Mouse (Mus musculus): Measurements from ENCODE around the gene Gm884. TPM values are rescaled to one million over a fixed set of nuclear protein-coding genes. Genes with fewer than 3 reads are reported as not detected.

The Gm884 gene
- polyA plus RNA-seq, 1 experiment from 2014 or later: not detected

DNA sequence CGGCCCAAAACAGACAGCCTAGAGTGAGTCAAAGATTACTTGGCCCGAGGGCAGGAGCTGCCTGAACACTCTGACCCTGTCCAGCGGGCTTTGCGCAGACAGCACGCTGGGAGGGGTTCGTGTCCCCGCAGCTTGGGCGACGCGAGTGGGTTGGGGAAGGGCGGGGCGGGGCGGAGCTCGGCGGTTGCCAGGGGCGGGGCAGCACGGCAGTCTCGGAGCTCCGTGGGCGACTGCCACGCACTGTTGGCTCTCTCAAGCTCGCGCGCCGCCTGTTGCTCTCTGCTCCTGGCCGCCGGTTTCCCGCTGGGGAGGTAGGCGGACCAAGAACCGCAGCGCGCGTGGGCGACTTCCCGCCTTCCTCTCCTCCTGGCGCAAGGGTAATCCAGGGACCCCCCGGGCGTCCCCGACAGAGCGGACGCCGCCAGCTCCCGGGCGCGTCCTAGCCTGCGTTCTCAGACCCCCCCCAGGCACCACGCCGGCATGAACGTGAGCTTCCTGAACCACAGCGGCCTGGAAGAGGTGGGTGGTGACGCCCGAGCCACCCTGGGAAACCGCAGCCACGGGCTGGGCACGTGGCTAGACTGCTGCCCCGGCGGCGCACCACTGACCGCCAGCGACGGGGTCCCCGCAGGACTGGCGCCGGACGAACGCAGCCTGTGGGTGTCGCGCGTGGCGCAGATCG is 28.5 kb upstream of the Gm884 start, which contains the start of gene Rprml:
Gene Rprml (plus strand): TSS at position 270 of the 682 bp plus-strand sequence.
- 0 out of 2 replicates have a peak, but pooled peaks have one; percentile 10 for ATAC-seq
- under 1% methylated on average over 71 of the region's 71 CpGs for WGBS

DNA sequence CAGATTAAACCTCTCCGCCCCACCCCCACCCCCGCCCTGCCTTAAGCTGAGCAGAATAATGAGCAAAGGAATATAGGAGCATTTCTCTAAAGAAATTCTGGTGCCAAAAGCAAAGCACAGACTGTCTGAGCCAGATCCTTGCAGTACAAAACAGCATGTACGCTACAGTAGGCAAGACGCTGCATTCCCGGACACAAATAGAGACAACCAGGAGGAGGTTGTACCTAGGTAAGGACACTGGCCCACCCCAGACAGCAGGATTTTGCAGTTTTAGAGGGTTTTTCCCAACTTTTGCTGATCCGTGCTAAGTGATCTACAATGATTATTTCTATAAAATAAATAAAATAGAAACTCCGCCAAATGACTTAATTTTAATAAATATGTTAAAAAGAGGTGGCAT is 27.7 kb upstream of the Gm884 start:
- peaks cover 17% of the 10 kb centered on the region for H3K4me1 ChIP-seq (replicated peaks)
- ATAC-seq: no peak
- no peak overlapping the region for H3K4me3 ChIP-seq (replicated peaks)
- no peak overlapping the region for H3K9ac ChIP-seq
- H3K36me3 ChIP-seq: no peaks in the 10 kb centered on the region
- H3K27ac ChIP-seq: no peak overlapping the region
- 29% methylated on average over 7 of the region's 7 CpGs for WGBS
- no peak overlapping the region for H3K4me2 ChIP-seq (replicated peaks)
- H3K27me3 ChIP-seq (replicated peaks): peaks cover 63% of the 10 kb centered on the region
- no peaks in the 10 kb centered on the region for H3K9me3 ChIP-seq

More for the DNA sequence above, 28.5 kb upstream of the Gm884 start, which contains the start of gene Rprml:
- peaks cover 20% of the 10 kb centered on the region for H3K4me1 ChIP-seq (replicated peaks)
- H3K27ac ChIP-seq: no peak within 1 kb of the TSS
- H3K4me2 ChIP-seq (replicated peaks): peak within 1 kb of the TSS; percentile 73
- H3K9ac ChIP-seq: no peak within 1 kb of the TSS
- no peaks in the 10 kb centered on the region for H3K36me3 ChIP-seq
- H3K4me3 ChIP-seq (replicated peaks): peak within 1 kb of the TSS; percentile 35
- no peaks in the 10 kb centered on the region for H3K9me3 ChIP-seq
- peaks cover 63% of the 10 kb centered on the region for H3K27me3 ChIP-seq (replicated peaks)

DNA sequence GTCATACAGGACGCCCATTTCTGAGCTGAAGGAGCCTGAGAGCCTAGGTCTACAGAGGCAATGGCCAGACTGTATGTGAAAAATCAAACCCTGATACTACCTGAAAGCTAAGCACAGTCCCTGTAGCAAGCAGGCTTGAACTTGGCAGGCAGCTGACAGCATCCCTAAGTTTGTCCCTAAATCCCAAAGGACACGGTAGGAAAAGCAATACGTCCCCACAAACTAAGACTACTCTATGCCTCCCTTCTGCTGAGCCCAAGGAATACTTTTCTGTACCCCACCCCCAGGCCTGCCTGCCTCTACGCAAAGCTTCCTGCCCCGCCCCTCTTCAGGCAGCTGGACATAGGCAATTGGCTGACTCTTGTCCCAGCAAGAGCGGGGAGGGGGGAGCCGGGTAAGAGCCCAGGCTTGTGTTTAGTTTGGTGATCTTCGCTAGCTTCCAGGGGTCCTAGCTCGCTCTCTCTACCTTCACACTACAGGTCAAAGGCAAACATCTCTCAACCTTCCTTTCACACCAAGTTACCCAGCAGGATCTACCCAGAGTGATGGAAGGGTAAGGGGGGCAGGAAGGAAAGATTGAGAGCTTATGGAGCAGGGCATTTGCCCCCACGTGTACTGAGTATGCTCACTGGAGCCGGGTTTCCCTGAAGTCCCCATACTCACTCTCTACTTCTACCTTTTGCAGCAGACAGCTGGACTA is 27.1 kb upstream of the Gm884 start:
- Histone ChIP-seq H3K36me3 (no peaks in the 10 kb centered on the region), H3K9me3 (no peaks in the 10 kb centered on the region), H3K27me3 (replicated peaks) (peaks cover 61% of the 10 kb centered on the region), H3K4me1 (replicated peaks) (peaks cover 14% of the 10 kb centered on the region), H3K27ac (no peak overlapping the region), H3K4me3 (replicated peaks) (no peak overlapping the region), H3K4me2 (replicated peaks) (no peak overlapping the region), H3K9ac (no peak overlapping the region)
- WGBS: 8% methylated on average over 11 of the region's 11 CpGs
- no peak for ATAC-seq

DNA sequence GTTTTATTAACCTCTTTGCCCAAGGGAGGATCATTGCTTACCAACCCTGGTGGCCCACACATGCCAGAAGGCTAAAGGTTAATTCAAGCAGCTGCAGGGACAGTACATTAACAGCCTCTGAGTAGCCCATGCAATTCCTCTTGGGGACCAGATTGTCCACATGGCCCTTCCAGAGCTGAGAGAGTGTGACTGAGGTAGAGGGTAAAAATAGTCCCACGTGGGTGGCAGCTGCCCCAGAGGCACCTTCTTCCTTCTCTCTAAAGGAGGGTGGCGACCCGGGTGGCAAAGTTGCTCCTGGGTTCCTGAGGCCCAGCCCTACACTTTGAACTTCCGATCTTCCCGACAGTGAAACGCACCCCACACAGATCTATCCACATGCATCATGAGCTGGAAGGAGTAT is 25.4 kb upstream of the Gm884 start:
- Histone ChIP-seq H3K4me3 (replicated peaks) (no peak overlapping the region), H3K36me3 (no peaks in the 10 kb centered on the region), H3K9me3 (no peaks in the 10 kb centered on the region), H3K9ac (no peak overlapping the region), H3K27me3 (replicated peaks) (peaks cover 45% of the 10 kb centered on the region), H3K4me1 (replicated peaks) (peaks cover 14% of the 10 kb centered on the region), H3K27ac (no peak overlapping the region), H3K4me2 (replicated peaks) (no peak overlapping the region)
- ATAC-seq: no peak
- 71% methylated on average over 6 of the region's 6 CpGs for WGBS

DNA sequence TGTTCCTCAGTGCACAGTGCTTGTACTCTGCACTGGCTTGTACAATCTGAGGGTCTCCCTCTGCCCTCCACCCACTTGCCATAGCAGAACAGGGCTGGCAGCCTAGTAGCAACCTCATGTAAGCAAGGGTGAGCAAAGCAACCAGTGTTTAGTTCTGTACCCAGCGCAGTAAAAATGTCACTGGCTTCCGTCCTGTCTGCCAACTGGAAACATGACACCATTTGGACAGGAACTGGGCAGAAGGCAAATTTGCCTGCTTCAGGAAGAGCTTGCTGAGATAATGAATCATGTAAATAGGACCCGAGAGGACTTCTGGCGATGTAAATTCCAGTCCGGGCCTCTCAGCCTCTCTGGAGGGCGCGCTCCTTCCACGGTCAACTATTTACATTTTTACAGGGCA is 24.8 kb upstream of the Gm884 start:
- 43% methylated on average over 8 of the region's 8 CpGs for WGBS
- H3K4me1 ChIP-seq (replicated peaks): peaks cover 14% of the 10 kb centered on the region
- H3K4me3 ChIP-seq (replicated peaks): no peak overlapping the region
- H3K9ac ChIP-seq: no peak overlapping the region
- H3K4me2 ChIP-seq (replicated peaks): no peak overlapping the region
- H3K36me3 ChIP-seq: no peaks in the 10 kb centered on the region
- no peaks in the 10 kb centered on the region for H3K9me3 ChIP-seq
- no peak overlapping the region for H3K27ac ChIP-seq
- no peak for ATAC-seq
- H3K27me3 ChIP-seq (replicated peaks): peaks cover 40% of the 10 kb centered on the region

DNA sequence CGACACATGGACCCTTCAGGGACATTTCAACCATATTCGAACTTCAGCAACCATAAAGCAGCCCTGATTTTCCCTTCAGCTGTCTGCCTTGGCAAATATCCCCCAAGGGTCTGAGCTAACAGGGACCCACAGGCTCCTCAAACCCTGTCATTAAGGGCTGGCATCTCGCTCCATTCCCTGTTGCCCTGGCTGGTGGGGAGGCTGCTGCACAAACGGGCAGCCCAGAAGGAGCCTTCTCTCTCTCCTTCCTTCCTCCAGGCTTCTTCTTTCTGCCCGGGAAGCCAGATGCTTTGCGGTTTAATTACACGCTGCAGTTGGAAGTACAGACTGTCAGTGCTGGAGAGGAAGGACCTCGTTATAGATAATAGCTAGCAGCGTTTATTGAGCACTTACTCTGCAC is 22.3 kb upstream of the Gm884 start:
- 71% methylated on average over 9 of the region's 9 CpGs for WGBS
- peaks cover 27% of the 10 kb centered on the region for H3K27me3 ChIP-seq (replicated peaks)

DNA sequence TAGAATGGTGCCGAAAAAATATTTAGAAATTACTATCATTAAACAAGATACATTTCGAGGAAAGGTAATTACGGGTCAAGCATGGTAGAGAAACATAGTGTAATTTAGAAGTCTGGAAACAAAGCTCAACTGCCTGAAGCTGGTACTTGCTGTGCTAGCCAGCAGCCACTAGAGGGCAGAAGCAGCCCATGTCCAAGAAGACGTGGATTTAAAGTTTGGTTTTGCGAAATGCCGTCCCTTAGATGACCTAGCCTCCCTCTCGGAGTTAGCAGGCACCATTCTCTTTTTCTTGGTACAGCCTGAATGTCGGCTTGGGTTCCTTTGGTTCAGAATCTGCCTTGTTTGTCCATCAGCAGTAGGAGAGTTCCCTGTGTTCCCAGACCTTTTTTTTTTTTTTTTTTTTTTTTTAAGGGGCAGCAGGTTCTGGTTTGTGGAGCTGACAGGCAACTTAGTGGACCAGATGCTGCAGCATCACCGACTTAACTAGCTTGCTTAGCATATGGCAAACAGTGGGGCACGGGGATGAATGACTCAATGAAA is 18.5 kb upstream of the Gm884 start:
- no peak for ATAC-seq
- Histone ChIP-seq H3K9ac (no peak overlapping the region), H3K27me3 (replicated peaks) (peaks cover 12% of the 10 kb centered on the region), H3K4me3 (replicated peaks) (no peak overlapping the region), H3K4me1 (replicated peaks) (no peaks in the 10 kb centered on the region), H3K9me3 (no peaks in the 10 kb centered on the region), H3K36me3 (no peaks in the 10 kb centered on the region), H3K4me2 (replicated peaks) (no peak overlapping the region), H3K27ac (no peak overlapping the region)
- 4% methylated on average over 10 of the region's 10 CpGs for WGBS

More for the DNA sequence above, 22.3 kb upstream of the Gm884 start:
- H3K9ac ChIP-seq: no peak overlapping the region
- 0 out of 2 replicates have a peak, but pooled peaks cover 2% of the 10 kb centered on the region for H3K4me1 ChIP-seq (replicated peaks)
- H3K27ac ChIP-seq: no peak overlapping the region
- H3K4me3 ChIP-seq (replicated peaks): no peak overlapping the region
- H3K4me2 ChIP-seq (replicated peaks): no peak overlapping the region
- H3K36me3 ChIP-seq: no peaks in the 10 kb centered on the region
- no peaks in the 10 kb centered on the region for H3K9me3 ChIP-seq
- no peak for ATAC-seq

DNA sequence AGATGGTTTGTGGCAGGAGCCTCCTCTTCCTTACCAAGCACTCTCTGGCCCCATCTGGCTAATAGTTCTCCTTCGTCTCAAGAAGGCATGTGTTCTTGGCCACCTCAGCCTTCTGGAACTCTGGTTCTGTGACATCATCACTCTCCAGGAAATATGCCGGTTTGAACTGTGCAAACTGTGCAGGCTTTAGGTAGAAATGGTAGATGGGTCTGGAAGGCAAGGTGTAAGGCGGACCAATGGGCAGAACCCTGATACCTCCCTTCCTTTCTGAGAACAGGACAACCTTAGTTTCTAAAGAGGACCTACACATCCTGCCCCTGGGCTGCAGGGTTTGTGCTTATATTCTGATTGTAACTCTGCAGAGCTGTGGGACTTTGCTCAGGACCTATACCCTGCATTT is 17.9 kb upstream of the Gm884 start, which contains the start of gene Lyzl6:
Gene Lyzl6 (minus strand): TSS at position 101 of the 400 bp plus-strand sequence.
- Histone ChIP-seq H3K4me3 (replicated peaks) (no peak within 1 kb of the TSS), H3K27me3 (replicated peaks) (peaks cover 12% of the 10 kb centered on the region), H3K4me1 (replicated peaks) (no peaks in the 10 kb centered on the region), H3K9me3 (no peaks in the 10 kb centered on the region), H3K9ac (no peak within 1 kb of the TSS), H3K27ac (no peak within 1 kb of the TSS), H3K4me2 (replicated peaks) (no peak within 1 kb of the TSS), H3K36me3 (no peaks in the 10 kb centered on the region)
- no peak for ATAC-seq
- 67% methylated on average over 3 of the region's 3 CpGs for WGBS

DNA sequence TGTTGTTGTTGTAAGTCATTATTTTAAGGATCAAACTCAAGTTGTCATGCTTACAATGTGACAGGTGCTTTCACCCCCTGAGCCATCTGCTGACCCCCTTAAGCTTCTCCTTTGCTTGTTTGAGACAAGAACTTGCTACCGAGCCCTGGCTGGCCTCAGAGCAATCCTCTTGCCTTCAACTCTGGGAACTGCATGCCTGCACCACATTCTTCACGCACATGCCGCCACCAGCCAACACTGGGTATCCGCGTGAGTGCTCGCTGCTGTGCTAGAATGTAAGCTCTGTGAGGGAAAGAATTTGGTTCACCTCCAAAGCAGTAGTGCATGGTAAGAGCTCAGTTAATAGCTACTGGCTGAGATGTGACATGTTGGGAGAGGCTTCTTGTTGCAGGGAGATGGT is 15.3 kb upstream of the Gm884 start:
- no peaks in the 10 kb centered on the region for H3K4me1 ChIP-seq (replicated peaks)
- ATAC-seq: no peak
- peaks cover 12% of the 10 kb centered on the region for H3K27me3 ChIP-seq (replicated peaks)
- no peaks in the 10 kb centered on the region for H3K36me3 ChIP-seq
- no peak overlapping the region for H3K9ac ChIP-seq
- H3K27ac ChIP-seq: no peak overlapping the region
- no peak overlapping the region for H3K4me2 ChIP-seq (replicated peaks)
- no peak overlapping the region for H3K4me3 ChIP-seq (replicated peaks)
- WGBS: 68% methylated on average over 6 of the region's 6 CpGs
- no peaks in the 10 kb centered on the region for H3K9me3 ChIP-seq

DNA sequence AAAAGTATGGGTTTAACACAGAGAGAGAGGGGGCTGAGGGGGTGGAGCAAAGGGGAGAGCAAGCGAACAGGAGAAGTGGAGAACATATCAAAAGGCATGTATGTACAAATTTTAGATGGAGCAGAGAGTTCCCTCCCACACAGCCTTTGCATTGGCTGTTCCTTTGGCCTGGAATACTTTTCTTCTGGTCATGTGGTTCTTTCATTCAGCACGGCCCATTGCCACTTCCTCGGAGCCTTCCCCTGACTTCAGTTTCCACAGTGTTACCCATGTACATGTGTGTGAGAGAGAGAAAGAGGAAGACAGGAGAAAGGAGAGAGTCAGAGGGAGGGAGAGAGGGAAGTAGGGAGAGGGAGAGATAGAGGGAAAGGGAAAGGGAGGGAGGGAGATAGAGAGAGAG is 14.5 kb upstream of the Gm884 start:
- Histone ChIP-seq H3K4me3 (replicated peaks) (no peak overlapping the region), H3K4me1 (replicated peaks) (no peaks in the 10 kb centered on the region), H3K36me3 (no peaks in the 10 kb centered on the region), H3K9me3 (no peaks in the 10 kb centered on the region), H3K9ac (no peak overlapping the region), H3K4me2 (replicated peaks) (no peak overlapping the region), H3K27ac (no peak overlapping the region), H3K27me3 (replicated peaks) (peaks cover 12% of the 10 kb centered on the region)
- ATAC-seq: no peak
- WGBS: 72% methylated on average over 3 of the region's 3 CpGs

DNA sequence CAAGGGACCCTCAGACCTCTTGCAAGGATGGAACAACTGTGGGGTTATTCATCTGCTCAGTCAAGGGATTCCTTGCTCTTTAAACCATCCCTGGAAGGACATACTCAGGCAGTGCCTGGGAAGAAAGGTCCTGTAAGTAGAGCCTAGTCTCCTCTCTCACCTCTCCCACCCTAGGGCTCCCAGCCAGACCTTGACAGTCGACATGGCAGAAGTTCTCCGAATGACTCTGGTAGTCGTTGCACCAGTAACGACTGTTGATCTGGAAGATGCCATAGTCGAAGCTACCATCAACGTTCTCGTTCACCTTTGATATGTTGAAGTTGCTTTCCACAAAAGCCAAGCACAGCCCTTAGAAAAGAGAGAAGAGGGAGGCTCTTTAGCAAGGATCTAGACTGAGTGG is 13.9 kb upstream of the Gm884 start:
- Histone ChIP-seq H3K27me3 (replicated peaks) (peaks cover 11% of the 10 kb centered on the region), H3K4me1 (replicated peaks) (no peaks in the 10 kb centered on the region), H3K9me3 (no peaks in the 10 kb centered on the region), H3K27ac (no peak overlapping the region), H3K4me3 (replicated peaks) (no peak overlapping the region), H3K36me3 (no peaks in the 10 kb centered on the region), H3K4me2 (replicated peaks) (no peak overlapping the region), H3K9ac (no peak overlapping the region)
- 86% methylated on average over 7 of the region's 7 CpGs for WGBS
- no peak for ATAC-seq

DNA sequence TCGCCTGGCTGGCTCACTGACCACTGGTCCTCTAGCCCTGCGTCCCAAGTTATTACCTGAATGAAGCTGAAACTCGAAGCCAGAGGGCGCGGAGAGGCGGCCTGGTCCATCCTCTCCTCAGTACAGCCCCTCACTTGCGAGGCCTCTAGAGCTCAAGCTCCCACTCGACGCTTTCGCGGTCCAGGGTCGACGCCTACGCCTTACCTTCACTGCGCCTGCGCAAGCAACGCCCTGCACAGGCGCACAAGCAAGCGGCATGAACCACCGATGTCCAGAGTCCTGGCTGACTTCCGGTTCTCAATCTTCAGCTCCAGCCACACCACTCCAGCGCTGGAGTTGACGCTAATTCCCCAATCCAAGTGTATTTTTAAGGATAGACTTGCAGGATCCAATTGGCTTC is 6.5 kb upstream of the Gm884 start:
- Histone ChIP-seq H3K9ac (no peak overlapping the region), H3K36me3 (no peaks in the 10 kb centered on the region), H3K9me3 (no peaks in the 10 kb centered on the region), H3K4me1 (replicated peaks) (no peaks in the 10 kb centered on the region), H3K4me2 (replicated peaks) (no peak overlapping the region), H3K4me3 (replicated peaks) (no peak overlapping the region), H3K27ac (no peak overlapping the region), H3K27me3 (replicated peaks) (no peaks in the 10 kb centered on the region)
- WGBS: 78% methylated on average over 23 of the region's 23 CpGs
- no peak for ATAC-seq
